Mouse (Mus musculus): Measurements from ENCODE around the gene Map2k5.

DNA sequence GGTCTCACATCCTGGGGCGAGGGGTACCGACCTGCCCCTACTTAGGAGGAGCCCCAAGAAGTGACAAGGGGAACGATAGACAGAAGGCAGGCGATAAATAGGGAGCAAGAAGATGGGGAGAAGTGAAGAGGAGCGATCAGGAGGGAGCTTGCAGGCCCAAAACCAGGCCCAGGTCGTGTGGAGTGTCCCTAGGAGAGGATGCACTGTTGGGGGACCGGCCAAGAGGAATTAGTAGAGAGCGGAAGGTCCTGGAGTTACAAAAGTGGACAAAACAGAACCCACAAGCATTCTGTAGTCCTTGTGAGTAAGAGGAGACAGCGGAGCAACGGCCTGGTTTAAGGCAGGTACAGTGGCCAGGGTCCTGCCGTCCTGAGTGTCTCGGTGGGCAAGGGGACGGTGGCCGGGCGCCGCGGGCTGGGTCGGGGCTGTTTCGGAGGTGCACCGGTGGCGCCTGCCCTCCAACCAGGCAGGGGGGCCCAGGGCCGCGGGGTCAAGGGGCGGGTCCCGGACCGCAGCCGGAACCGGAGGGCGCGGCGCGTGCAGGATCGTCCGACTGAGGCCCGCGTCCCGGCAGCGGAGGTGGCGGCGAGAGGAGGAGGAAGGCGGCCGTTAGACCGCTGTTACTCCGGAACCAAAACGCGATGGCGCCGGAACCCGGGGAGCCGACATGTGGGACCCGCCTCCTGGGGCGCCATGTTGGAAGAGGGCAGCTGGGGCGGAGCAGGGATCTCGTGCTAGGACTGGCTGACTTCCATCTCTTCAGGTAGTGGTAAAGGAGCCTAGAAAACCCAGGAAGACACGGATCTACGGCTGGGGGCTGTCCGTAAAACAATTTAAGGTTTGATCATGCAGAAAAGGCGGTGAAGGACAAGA, at the start of gene Map2k5:
- TF ChIP-seq CTCF (IDR thresholded peaks at IDR 0.05; ENCODE audit: borderline replicate concordance, extremely low read depth, insufficient read depth, insufficient read length) (no peak), POLR2A (IDR thresholded peaks at IDR 0.05; ENCODE audit: borderline replicate concordance, extremely low read depth, insufficient read depth, insufficient read length, poor library complexity, severe bottlenecking) (peak; percentile 22; the same call in 1 of the 2 replicates)

All from brain, embryonic 14.5 days (tissue).